Mouse (Mus musculus) kidney, adult 2 months (tissue): ENCODE measurements at regions not wholly inside any gene's neighbourhood (a gene's known extent, or its start where the extent isn't known, plus 50 kb on each side); places are given as distances from the start of the nearest gene placed in this dataset.

Experiments used
- CTCF ChIP-seq: fragments of 200-500 bp; conservative IDR thresholded peaks from 2 replicates; pipeline ENCODE4 v1.5.1; 2011; ENCODE audit warnings: low read depth, mild to moderate bottlenecking, control low read depth, low read length, moderate library complexity, mixed read lengths; ENCODE audit not compliant: insufficient read depth, insufficient read length
- POLR2A ChIP-seq: fragments of 200-500 bp; IDR thresholded peaks from one replicate; pipeline ENCODE4 v1.6.1; 2011; ENCODE audit warnings: low read depth, low read length, control low read depth

DNA sequence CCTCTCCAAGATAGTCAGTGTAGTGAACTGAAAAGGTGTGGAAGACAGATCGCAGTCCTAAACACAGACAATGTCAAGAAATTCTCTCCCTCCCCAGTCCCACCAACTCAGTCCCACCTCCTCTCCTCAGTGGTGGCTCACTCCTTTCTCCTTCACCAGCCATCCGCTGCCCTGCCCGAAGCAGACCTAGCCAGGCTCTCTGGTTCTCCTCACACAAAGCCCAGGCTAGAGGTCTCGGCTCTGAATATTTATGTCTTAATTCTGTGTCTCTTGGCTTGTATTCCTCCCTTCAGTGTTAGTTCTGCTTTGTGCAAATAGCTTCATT lies 276.1 kb downstream of the Rngtt start:
- TF ChIP-seq POLR2A: no peak
- no peak for TF ChIP-seq CTCF
